Mouse (Mus musculus) heart, adult 2 months (tissue): Measurements from ENCODE around the gene Nsun4.

Experiments used
- CTCF ChIP-seq: fragments of 200-600 bp; IDR thresholded peaks from 2 replicates; pipeline ENCODE4 v1.8.1; 2022; ENCODE audit warnings: antibody characterized with exemption, mild to moderate bottlenecking, moderate library complexity
- EP300 ChIP-seq: fragments of 200-500 bp; IDR thresholded peaks from 2 replicates; pipeline ENCODE4 v1.6.1; 2011; ENCODE audit warnings: low read depth, low read length, control low read depth; ENCODE audit not compliant: insufficient read depth
- POLR2A ChIP-seq: fragments of 200-500 bp; IDR thresholded peaks from 2 replicates; pipeline ENCODE4 v1.6.1; 2011; ENCODE audit warnings: mild to moderate bottlenecking, low read depth, low read length, control low read depth; ENCODE audit not compliant: insufficient read depth

- TF ChIP-seq CTCF (no peak), POLR2A (no peak), EP300 (no peak)
These were observed 4.5 kb downstream of the Nsun4 start for GRCm38 (mm10) chr4:116049211-116049610.
